Mouse (Mus musculus): ENCODE measurements around the gene 2810006K23Rik.
A peak's percentile ranks its signal among the peaks of the same experiment; 100 is the strongest.
"Not testable (repeated sequence)": the region's sequence is repeated elsewhere in the genome, so short reads cannot be mapped to it uniquely, and the experiment has no call there.

The 2810006K23Rik gene

GRCm38 (mm10) chr5:124327510-124328364, at the start of gene 2810006K23Rik, which contains the start of gene Mphosph9:
Gene 2810006K23Rik, plus strand, starts transcription at chr5:124328089.
Gene Mphosph9, minus strand, starts transcription at chr5:124327972.
- DNase-seq (ENCODE audit: low read depth, low spot score), result peak; percentile 100

- DNase-seq (ENCODE audit: low read depth, low spot score), result no peak
Measured at GRCm38 (mm10) chr5:124282854-124283253, 45.0 kb upstream of the 2810006K23Rik start.

GRCm38 (mm10) chr5:124284330-124284729, 43.6 kb upstream of the 2810006K23Rik start:
- DNase-seq (ENCODE audit: low read depth, low spot score), result peak; percentile 35

- peak; percentile 25 for DNase-seq (ENCODE audit: low read depth, low spot score)
Measured at GRCm38 (mm10) chr5:124287616-124288247, 40.2 kb upstream of the 2810006K23Rik start.

GRCm38 (mm10) chr5:124290216-124290615, 37.7 kb upstream of the 2810006K23Rik start:
- DNase-seq (ENCODE audit: low read depth, low spot score), result no peak

GRCm38 (mm10) chr5:124293967-124294366, 33.9 kb upstream of the 2810006K23Rik start:
- DNase-seq (ENCODE audit: low read depth, low spot score), result no peak

- no peak for DNase-seq (ENCODE audit: low read depth, low spot score)
Measured at GRCm38 (mm10) chr5:124296475-124296874, 31.4 kb upstream of the 2810006K23Rik start.

- peak; percentile 44 for DNase-seq (ENCODE audit: low read depth, low spot score)
Measured at GRCm38 (mm10) chr5:124299307-124299706, 28.6 kb upstream of the 2810006K23Rik start.

- peak; percentile 28 for DNase-seq (ENCODE audit: low read depth, low spot score)
Measured at GRCm38 (mm10) chr5:124300132-124300531, 27.8 kb upstream of the 2810006K23Rik start.

GRCm38 (mm10) chr5:124302853-124303252, 25.0 kb upstream of the 2810006K23Rik start:
- DNase-seq (ENCODE audit: low read depth, low spot score), result not testable (repeated sequence)

- DNase-seq (ENCODE audit: low read depth, low spot score), result no peak
Measured at GRCm38 (mm10) chr5:124309155-124309554, 18.7 kb upstream of the 2810006K23Rik start.

- no peak for DNase-seq (ENCODE audit: low read depth, low spot score)
Measured at GRCm38 (mm10) chr5:124310091-124310490, 17.8 kb upstream of the 2810006K23Rik start.

- DNase-seq (ENCODE audit: low read depth, low spot score), result no peak
Measured at GRCm38 (mm10) chr5:124315498-124315897, 12.4 kb upstream of the 2810006K23Rik start.

- no peak for DNase-seq (ENCODE audit: low read depth, low spot score)
Measured at GRCm38 (mm10) chr5:124315941-124316340, 11.9 kb upstream of the 2810006K23Rik start.

GRCm38 (mm10) chr5:124317648-124318047, 10.2 kb upstream of the 2810006K23Rik start:
- no peak for DNase-seq (ENCODE audit: low read depth, low spot score)

- no peak for DNase-seq (ENCODE audit: low read depth, low spot score)
Measured at GRCm38 (mm10) chr5:124326829-124327228, 1.1 kb upstream of the 2810006K23Rik start.

GRCm38 (mm10) chr5:124330086-124330485, 2.2 kb downstream of the 2810006K23Rik start:
- DNase-seq (ENCODE audit: low read depth, low spot score), result no peak

- no peak for DNase-seq (ENCODE audit: low read depth, low spot score)
Measured at GRCm38 (mm10) chr5:124334392-124334791, 6.5 kb downstream of the 2810006K23Rik start.

GRCm38 (mm10) chr5:124337103-124337502, 9.2 kb downstream of the 2810006K23Rik start:
- DNase-seq (ENCODE audit: low read depth, low spot score), result no peak

- no peak for DNase-seq (ENCODE audit: low read depth, low spot score)
Measured at GRCm38 (mm10) chr5:124337909-124338308, 10.0 kb downstream of the 2810006K23Rik start.

- DNase-seq (ENCODE audit: low read depth, low spot score), result no peak
Measured at GRCm38 (mm10) chr5:124338791-124339190, 10.9 kb downstream of the 2810006K23Rik start.

GRCm38 (mm10) chr5:124341753-124342339, 14.0 kb downstream of the 2810006K23Rik start:
- not testable (repeated sequence) for DNase-seq (ENCODE audit: low read depth, low spot score)
